Mouse (Mus musculus): ENCODE results near the gene Tnks1bp1.

- TF ChIP-seq POLR2A (IDR thresholded peaks at IDR 0.05; ENCODE audit: extremely low read depth, insufficient read depth, low read length): no peak
- no peak for TF ChIP-seq CTCF (IDR thresholded peaks at IDR 0.05; ENCODE audit: extremely low read depth, insufficient read depth, low read length)
Observed at GRCm38 (mm10) chr2:85073751-85074150, 25.9 kb downstream of the Tnks1bp1 start.

Measured in cortical plate, adult 2 months (tissue).